Mouse (Mus musculus) telencephalon, adult 2 months (tissue): ENCODE data around the gene Mgam.
"Not testable (repeated sequence)": the region's sequence is repeated elsewhere in the genome, so short reads cannot be mapped to it uniquely, and the experiment has no call there.

ENCODE experiments used
- DNase-seq: peaks from one replicate; pipeline ENCODE4 v3.0.0-alpha.2; 2011; ENCODE audit warnings: low read depth, low spot score

Gene Mgam

GRCm38 (mm10) chr6:40628406-40629000, at the start of gene Mgam:
Gene Mgam (plus strand): TSS chr6:40628831.
- DNase-seq = no peak

DNA sequence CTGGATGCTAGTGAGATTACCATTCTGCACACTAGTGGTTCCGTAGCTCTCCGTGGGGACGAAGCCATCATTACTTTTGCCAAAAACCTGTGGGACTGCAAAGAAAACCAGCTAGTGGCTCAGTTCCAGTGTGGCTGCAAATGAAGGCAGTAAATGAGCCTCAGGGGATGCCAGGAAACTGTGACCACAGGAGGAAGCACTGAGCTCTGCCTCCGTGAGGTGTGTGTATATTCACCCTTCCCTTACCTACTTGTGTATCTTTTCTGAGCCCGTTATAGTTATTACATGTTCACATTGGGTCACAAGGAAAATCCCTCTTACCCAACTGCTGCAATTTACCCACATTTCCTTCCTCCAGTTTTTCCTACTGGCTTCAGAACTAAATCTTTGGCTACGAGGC, 44.3 kb upstream of the Mgam start:
- DNase-seq = no peak

GRCm38 (mm10) chr6:40585645-40586044, 43.0 kb upstream of the Mgam start, which contains the start of gene Clec5a:
Gene Clec5a (minus strand): TSS chr6:40585821.
- DNase-seq = no peak

DNA sequence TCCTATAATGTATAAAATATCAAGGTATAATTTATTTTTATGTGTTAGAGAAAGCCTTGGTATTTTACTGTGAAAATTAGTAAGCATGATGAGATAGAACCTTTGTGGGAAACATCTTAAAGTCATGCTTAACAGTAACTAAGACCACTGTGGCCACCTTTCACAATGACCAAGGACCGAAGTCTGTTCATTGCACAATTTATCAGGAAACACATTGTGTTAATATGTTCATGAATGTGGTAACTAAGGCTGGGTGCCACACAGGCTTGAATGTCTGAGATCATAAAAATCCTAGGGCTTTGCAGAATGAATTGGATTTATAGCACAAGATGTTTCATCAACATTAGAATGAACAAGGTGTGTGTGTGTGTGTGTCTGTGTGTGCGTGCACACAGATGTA, 40.3 kb upstream of the Mgam start:
- DNase-seq = no peak

DNA sequence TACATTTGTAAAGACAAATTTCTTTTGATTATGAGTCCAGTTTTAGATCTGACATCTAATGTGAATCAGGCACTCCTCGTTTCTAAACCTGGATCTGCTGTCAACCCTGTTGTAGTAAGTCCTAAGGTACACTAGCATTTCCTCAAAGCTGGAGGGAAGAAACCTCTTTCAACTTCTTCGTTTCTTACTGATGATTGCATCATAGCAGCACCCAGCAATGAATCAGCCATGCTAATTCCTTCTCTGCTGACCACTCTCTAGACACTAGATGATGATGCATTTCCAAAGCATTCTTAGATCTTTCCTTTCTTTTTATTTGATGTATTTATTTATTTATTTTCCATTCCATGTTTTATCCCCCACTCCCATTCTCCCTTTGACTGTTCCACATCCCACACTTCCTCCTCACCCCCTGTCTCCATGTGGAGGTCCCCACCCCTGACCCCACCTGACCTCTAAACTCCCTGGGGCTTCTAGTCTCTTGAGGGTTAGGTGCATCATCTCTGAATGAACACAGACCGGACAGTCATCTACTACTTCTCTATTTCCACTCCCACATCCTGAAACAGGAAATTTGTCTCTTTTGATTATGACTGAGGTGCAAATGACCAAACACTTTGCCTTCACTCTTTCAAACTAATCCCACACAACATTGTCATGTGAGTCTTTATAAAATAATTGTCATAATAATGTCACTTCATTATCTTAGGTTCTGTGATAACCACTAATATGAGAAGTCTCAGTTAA, 33.7 kb upstream of the Mgam start:
- DNase-seq = no peak

- DNase-seq = not testable (repeated sequence)
These were observed 30.1 kb upstream of the Mgam start for GRCm38 (mm10) chr6:40598546-40598945.

- peak; percentile 83 for DNase-seq
These were observed 21.2 kb upstream of the Mgam start for GRCm38 (mm10) chr6:40607431-40607830.

DNA sequence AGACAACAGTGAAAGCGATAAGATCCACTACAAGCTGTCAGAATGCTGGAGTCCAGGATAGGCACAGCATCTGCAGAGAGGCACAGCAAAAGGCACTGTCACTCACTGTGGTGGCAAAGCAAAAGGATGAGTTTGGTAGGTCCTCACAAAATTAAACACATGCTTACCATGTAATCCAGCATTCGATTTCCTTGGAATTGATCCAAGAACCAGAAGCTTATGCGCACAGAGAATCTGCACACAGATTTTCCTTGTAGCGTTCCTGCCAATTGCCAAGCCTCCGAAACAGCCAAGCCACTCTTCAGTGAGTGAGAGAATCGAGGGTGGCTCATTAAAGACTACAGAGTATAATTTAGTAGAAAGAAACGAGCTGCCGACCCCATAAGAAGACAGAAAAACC, 18.4 kb upstream of the Mgam start:
- DNase-seq = peak; percentile 49

DNA sequence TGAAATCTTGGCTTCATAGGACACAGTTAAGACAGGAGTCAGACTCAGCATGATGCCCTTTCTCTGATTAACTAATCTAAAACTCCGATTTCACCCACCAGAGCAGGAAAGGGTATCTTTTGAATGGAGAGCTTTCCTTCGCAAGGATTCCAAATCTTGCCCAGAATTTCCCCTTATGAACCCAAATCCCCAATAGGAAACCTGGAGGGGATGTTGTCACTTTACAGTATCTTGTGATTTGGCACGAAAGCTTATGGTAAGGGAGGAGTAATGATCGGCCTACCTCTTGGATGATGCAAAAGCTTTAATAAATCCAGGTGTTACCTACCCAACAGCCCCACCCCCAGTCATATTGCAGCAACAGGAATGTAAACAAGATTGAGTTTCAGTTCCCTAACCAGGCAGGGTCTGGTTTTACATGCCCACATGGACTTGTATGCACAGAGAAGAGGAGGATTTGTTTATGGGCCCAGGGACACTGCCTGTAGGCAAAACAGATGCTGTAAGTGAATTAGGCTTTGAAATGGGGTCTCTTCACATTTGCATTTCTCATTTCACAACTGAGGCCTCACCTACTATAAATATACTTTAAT, 15.3 kb upstream of the Mgam start, which contains the start of gene Tas2r138:
Gene Tas2r138, minus strand, starts transcription at position 51 of the 593 bp plus-strand sequence.
- no peak for DNase-seq

- peak; percentile 29 for DNase-seq
These were observed 10.7 kb upstream of the Mgam start for GRCm38 (mm10) chr6:40617965-40618364.

- no peak for DNase-seq
These were observed 2.5 kb upstream of the Mgam start for GRCm38 (mm10) chr6:40626111-40626510.

- no peak for DNase-seq
These were observed 6.0 kb downstream of the Mgam start for GRCm38 (mm10) chr6:40634640-40635071.

- DNase-seq = no peak
These were observed 6.9 kb downstream of the Mgam start for GRCm38 (mm10) chr6:40635559-40635958.

DNA sequence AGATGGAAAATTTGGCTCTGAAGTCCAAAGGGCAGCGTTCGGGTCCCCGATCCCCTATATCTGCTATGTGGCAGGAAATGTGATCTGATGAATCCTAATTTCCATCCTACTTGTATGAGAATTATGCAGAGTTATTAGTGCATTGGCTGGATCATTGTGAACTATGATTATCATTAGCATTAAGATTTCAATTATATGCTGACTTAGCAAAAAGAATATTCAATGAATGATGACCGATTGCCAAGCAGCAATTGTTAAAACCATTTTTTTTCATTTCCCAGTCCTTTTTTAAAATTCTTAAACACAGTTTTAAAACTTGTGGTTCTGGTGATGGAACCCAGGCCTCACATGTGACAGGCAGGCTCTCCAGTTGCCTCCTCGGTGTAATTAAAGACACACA, 9.1 kb downstream of the Mgam start:
- DNase-seq = no peak

DNA sequence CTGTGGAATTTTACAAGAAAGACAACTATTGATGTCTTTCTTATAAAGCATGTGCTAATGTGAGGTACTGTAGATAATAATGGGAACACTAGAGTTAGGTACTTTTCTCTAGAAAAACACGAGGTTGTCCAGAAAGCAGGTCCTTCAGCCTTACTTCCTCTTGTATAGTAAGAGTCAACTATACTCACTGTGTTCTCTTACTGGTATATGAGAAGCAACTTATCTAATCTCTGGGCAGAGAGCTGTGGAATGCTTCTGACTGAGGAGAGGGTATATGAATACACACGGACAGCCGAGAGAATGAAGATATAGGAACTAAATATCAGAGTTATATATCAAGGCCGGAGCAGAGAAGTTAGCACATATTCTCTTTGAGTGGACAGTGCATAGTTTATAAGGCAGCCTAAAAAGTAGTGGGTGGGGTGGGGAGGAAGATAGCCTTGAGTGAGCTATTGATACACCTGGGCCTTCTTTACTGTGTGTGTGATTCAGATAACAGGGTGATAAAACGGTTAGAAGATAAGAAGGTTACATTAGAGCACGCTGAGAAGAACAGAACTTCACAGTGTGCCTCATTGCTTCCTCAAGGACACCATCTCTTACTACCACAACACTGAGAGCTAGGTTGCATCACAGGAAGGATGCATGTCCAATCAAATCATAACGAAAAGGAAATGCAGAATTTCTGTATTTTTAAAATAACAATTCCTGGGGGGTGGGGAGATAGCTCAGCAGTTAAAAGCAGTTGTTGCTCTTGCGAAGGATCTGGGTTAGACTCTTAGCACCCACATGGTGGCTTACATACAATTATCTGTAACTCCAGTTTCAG, 12.3 kb downstream of the Mgam start:
- no peak for DNase-seq

GRCm38 (mm10) chr6:40645701-40646100, 17.1 kb downstream of the Mgam start:
- DNase-seq = no peak

GRCm38 (mm10) chr6:40650953-40651352, 22.3 kb downstream of the Mgam start:
- no peak for DNase-seq

DNA sequence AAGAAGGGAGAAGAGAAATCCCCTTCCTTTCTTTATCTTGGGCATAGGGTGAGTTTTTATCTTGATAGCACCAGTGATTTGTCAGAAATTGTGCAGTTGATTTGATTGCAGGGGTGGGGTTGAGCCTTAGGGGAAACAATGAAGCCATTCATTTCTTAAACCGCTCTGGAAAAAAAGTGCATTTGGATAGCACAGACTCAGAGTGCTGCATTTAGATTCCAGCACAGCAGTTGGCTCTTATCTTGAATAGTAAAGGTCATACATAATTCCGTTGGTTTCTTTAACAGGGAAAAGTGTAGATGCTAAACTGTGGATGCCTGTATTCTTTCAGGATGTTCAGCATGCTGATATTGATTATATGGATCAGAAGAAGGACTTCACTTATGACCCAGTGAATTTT, 32.3 kb downstream of the Mgam start:
- peak; percentile 1 for DNase-seq

GRCm38 (mm10) chr6:40689180-40689579, 60.5 kb downstream of the Mgam start:
- DNase-seq = peak; percentile 76

GRCm38 (mm10) chr6:40692007-40692406, 63.4 kb downstream of the Mgam start:
- DNase-seq = not testable (repeated sequence)

- DNase-seq = not testable (repeated sequence)
These were observed 84.9 kb downstream of the Mgam start for GRCm38 (mm10) chr6:40713494-40713893.

DNA sequence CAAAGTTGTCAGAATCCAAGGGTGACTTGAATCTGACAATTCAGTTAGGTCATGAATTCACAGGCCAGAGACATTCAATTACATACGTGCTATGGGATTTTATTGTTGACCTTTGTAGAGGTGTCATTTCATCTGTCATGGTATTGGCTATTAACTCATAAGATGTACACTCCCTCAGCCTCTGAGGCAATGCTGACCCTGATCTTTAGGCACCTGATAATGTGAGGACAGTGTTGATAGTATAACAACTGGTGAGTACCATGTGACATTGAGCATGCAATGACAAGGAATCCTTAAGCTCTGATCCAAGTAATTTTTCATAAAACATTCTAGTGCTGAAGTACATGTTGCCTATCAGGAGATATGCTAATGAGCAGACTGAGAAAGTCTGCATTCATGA, 87.1 kb downstream of the Mgam start:
- no peak for DNase-seq
